24 mouse cellular contexts compared by ENCODE assay signal in genomic region chr17:85731329-85731728, GRCm38 (mm10). TPM values are rescaled to one million over a fixed set of nuclear protein-coding genes. Genes with fewer than 3 reads are reported as not detected.
DNase-seq lines count a peak whose midpoint lies in the region; ATAC-seq lines count a peak whose summit lies in the region.
"Had no signal": no experiment of that assay in that cellular context is flagged by ENCODE, and none has a peak within 500 bp of the region (broad histone marks: within the 10 kb centered on the region; RNA-seq: fewer than 3 reads in every experiment).

No protein-coding gene starts in this region.

- no peak overlapping the region for H3K9ac ChIP-seq in liver, embryonic 13.5 days
- H3K9ac ChIP-seq in liver, embryonic 12.5 days: no peak overlapping the region
- H3K9ac ChIP-seq: forebrain, embryonic 13.5 days; hindbrain, embryonic 12.5 days; hindbrain, embryonic 15.5 days had no signal

- 40% methylated on average over 5 of the region's 5 CpGs for WGBS in liver, embryonic 13.5 days (ENCODE audit: insufficient replicate concordance)
- WGBS in liver, embryonic 12.5 days (ENCODE audit: insufficient replicate concordance): 60% methylated on average over 5 of the region's 5 CpGs

- peak; percentile 4 for DNase-seq in liver, embryonic 13.5 days
- peak; percentile 19 for DNase-seq in c-Kit-positive CD71-positive TER-119-positive erythroid progenitor cells, embryonic 14.5 days (ENCODE audit: low spot score)
- no peak for DNase-seq in ovary, postnatal 36 days (ENCODE audit: low spot score)
- no peak for DNase-seq in adrenal gland, adult 2 months
- no peak for DNase-seq in thymus, postnatal 10 days (ENCODE audit: low spot score in 2 of 2)
- DNase-seq: adrenal gland, postnatal 14 days; cerebellum, adult 11-12 months; cerebellum, adult 8-10 months; cerebellum, postnatal 36 days; gastrocnemius, postnatal 25 days had no signal

- H3K4me1 ChIP-seq in liver, embryonic 13.5 days (replicated peaks): no peaks in the 10 kb centered on the region
- no peaks in the 10 kb centered on the region for H3K4me1 ChIP-seq in liver, embryonic 12.5 days
- peaks cover 17% of the 10 kb centered on the region for H3K4me1 ChIP-seq in erythroblast, embryonic 14.5 days (ENCODE audit: control insufficient read depth)
- H3K4me1 ChIP-seq: forebrain, embryonic 10.5 days; forebrain, embryonic 13.5 days; hindbrain, embryonic 12.5 days; hindbrain, embryonic 15.5 days had no signal

- H3K27ac ChIP-seq in liver, embryonic 13.5 days: no peak overlapping the region
- H3K27ac ChIP-seq in liver, embryonic 12.5 days: no peak overlapping the region
- H3K27ac ChIP-seq: forebrain, embryonic 10.5 days; forebrain, embryonic 13.5 days; hindbrain, embryonic 12.5 days; hindbrain, embryonic 15.5 days had no signal

- ATAC-seq in liver, embryonic 13.5 days (ENCODE audit: low read depth): no peak
- ATAC-seq in liver, embryonic 12.5 days: no peak
- ATAC-seq in megakaryocyte-erythroid progenitor cell, adult 5-6 weeks (replicated peaks; ENCODE audit: low FRiP score, low TSS enrichment, poor library complexity, severe bottlenecking): peak; percentile 79
- ATAC-seq: CD4-positive, CD25-positive, alpha-beta regulatory T cell, adult 4 months; forebrain, embryonic 13.5 days; Patski had no signal

- no peak overlapping the region for H3K4me2 ChIP-seq in liver, embryonic 13.5 days
- H3K4me2 ChIP-seq in liver, embryonic 12.5 days: no peak overlapping the region
- H3K4me2 ChIP-seq: forebrain, embryonic 13.5 days; heart, embryonic 11.5 days; hindbrain, embryonic 12.5 days; hindbrain, embryonic 15.5 days had no signal

- H3K36me3 ChIP-seq in liver, embryonic 13.5 days: no peaks in the 10 kb centered on the region
- no peaks in the 10 kb centered on the region for H3K36me3 ChIP-seq in liver, embryonic 12.5 days
- H3K36me3 ChIP-seq in erythroblast, embryonic 14.5 days (ENCODE audit: control insufficient read depth): no peaks in the 10 kb centered on the region
- H3K36me3 ChIP-seq: forebrain, embryonic 10.5 days; hindbrain, embryonic 12.5 days; hindbrain, embryonic 15.5 days had no signal

- H3K4me3 ChIP-seq in liver, embryonic 13.5 days (replicated peaks): no peak overlapping the region
- H3K4me3 ChIP-seq in liver, embryonic 12.5 days: no peak overlapping the region
- peak overlapping the region; percentile 23 for H3K4me3 ChIP-seq in erythroblast, embryonic 14.5 days (replicated peaks)
- H3K4me3 ChIP-seq: forebrain, embryonic 10.5 days; forebrain, embryonic 13.5 days; hindbrain, embryonic 12.5 days; hindbrain, embryonic 15.5 days had no signal

- H3K27me3 ChIP-seq in liver, embryonic 13.5 days: no peaks in the 10 kb centered on the region
- no peaks in the 10 kb centered on the region for H3K27me3 ChIP-seq in liver, embryonic 12.5 days (replicated peaks)
- peaks cover 4% of the 10 kb centered on the region; the same call in 1 of the 2 replicates for H3K27me3 ChIP-seq in erythroblast, embryonic 14.5 days (ENCODE audit: control insufficient read depth)
- H3K27me3 ChIP-seq: forebrain, embryonic 13.5 days; hindbrain, embryonic 15.5 days had no signal

- no peaks in the 10 kb centered on the region for H3K9me3 ChIP-seq in liver, embryonic 13.5 days (replicated peaks)
- no peaks in the 10 kb centered on the region for H3K9me3 ChIP-seq in liver, embryonic 12.5 days (replicated peaks)
- peaks cover 4% of the 10 kb centered on the region; the same call in 1 of the 2 replicates for H3K9me3 ChIP-seq in erythroblast, embryonic 14.5 days (ENCODE audit: control insufficient read depth, low read length)
- H3K9me3 ChIP-seq: forebrain, embryonic 10.5 days; forebrain, embryonic 13.5 days; hindbrain, embryonic 12.5 days; hindbrain, embryonic 15.5 days had no signal

RNA-seq across cellular contexts. Expression of gene Six2, which starts 43.3 kb away (rescaled TPM):
- polyA plus RNA-seq in liver, embryonic 13.5 days (2015; fragmentation: Nextera tagmentation; extraction: Ambion mirVana): 0.12 TPM in 1 of 2 replicates, not detected in the other
- polyA plus RNA-seq in liver, embryonic 12.5 days (2016; fragmentation: Nextera tagmentation; extraction: Ambion mirVana): 0.11 and 0.30 TPM in 2 replicates
- polyA plus RNA-seq in erythroblast, embryonic 14.5 days (2012): not detected in 2 replicates
- total RNA-seq in megakaryocyte-erythroid progenitor cell, adult 5-6 weeks (2014; fragmentation: Nextera tagmentation): 0.27 TPM in 1 of 2 replicates, not detected in the other
- total RNA-seq in megakaryocyte-erythroid progenitor cell, adult 5-6 weeks (2017): not detected in 2 replicates
- not detected for total RNA-seq in adrenal gland, adult 2 months (2021)
- 0.12 and 0.18 TPM in 2 replicates for polyA plus RNA-seq in adrenal gland, adult 2 months (2012; rRNA removed)
- total RNA-seq: adrenal gland, adult 18-20 months; adrenal gland, postnatal 14 days; hematopoietic stem cell, adult 5-6 weeks had no signal
- polyA plus RNA-seq: C2C12; CD4-positive, CD25-positive, alpha-beta regulatory T cell, adult 4 months; gonadal fat pad, adult 2 months; Patski had no signal

Comparison
In these comparisons a context has a peak if more than half of its experiments do, and no peak if none do; other contexts are left out.
1. DNase-seq: peak in liver, embryonic 13.5 days (single experiment) and c-Kit-positive CD71-positive TER-119-positive erythroid progenitor cells, embryonic 14.5 days (single experiment); none in ovary, postnatal 36 days (single experiment), adrenal gland, adult 2 months (single experiment) and thymus, postnatal 10 days (0 of 2).